Mouse (Mus musculus) CD4-positive, CD25-positive, alpha-beta regulatory T cell, adult 2 months (primary cell): ENCODE data around the gene Wwc2.

Experiments used
- DNase-seq: peaks from one replicate; pipeline ENCODE4 v3.0.0-alpha.2; 2012; ENCODE audit warnings: low read depth, low spot score

Gene Wwc2

GRCm38 (mm10) chr8:47989655-47990385 lies 904 bp downstream of the Wwc2 start:
- DNase-seq, result no peak

- DNase-seq, result no peak
Measured at GRCm38 (mm10) chr8:47989211-47989610, 1.5 kb downstream of the Wwc2 start.

- no peak for DNase-seq
Measured at GRCm38 (mm10) chr8:47988111-47988510, 2.6 kb downstream of the Wwc2 start.

- no peak for DNase-seq
Measured at GRCm38 (mm10) chr8:47985644-47986043, 5.1 kb downstream of the Wwc2 start.

GRCm38 (mm10) chr8:47985243-47985642 lies 5.5 kb downstream of the Wwc2 start:
- no peak for DNase-seq

GRCm38 (mm10) chr8:47981075-47981474 lies 9.6 kb downstream of the Wwc2 start:
- DNase-seq, result no peak

GRCm38 (mm10) chr8:47979876-47980275 lies 10.8 kb downstream of the Wwc2 start:
- DNase-seq, result no peak

- peak; percentile 38 for DNase-seq
Measured at GRCm38 (mm10) chr8:47978755-47979154, 12.0 kb downstream of the Wwc2 start.

- no peak for DNase-seq
Measured at GRCm38 (mm10) chr8:47974963-47975314, 15.8 kb downstream of the Wwc2 start.

GRCm38 (mm10) chr8:47974138-47974962 lies 16.4 kb downstream of the Wwc2 start:
- no peak for DNase-seq

GRCm38 (mm10) chr8:47971121-47971520 lies 19.6 kb downstream of the Wwc2 start:
- DNase-seq, result no peak

- no peak for DNase-seq
Measured at GRCm38 (mm10) chr8:47970576-47970975, 20.1 kb downstream of the Wwc2 start.

GRCm38 (mm10) chr8:47967045-47967920 lies 23.4 kb downstream of the Wwc2 start:
- DNase-seq, result no peak

GRCm38 (mm10) chr8:47962484-47962883 lies 28.2 kb downstream of the Wwc2 start:
- no peak for DNase-seq

- no peak for DNase-seq
Measured at GRCm38 (mm10) chr8:47962005-47962404, 28.7 kb downstream of the Wwc2 start.

GRCm38 (mm10) chr8:47957560-47957959 lies 33.2 kb downstream of the Wwc2 start:
- no peak for DNase-seq

GRCm38 (mm10) chr8:47951380-47951932 lies 39.3 kb downstream of the Wwc2 start:
- peak; percentile 57 for DNase-seq

GRCm38 (mm10) chr8:47948836-47949235 lies 41.9 kb downstream of the Wwc2 start:
- no peak for DNase-seq

GRCm38 (mm10) chr8:47947672-47948618 lies 42.8 kb downstream of the Wwc2 start:
- DNase-seq, result peak; percentile 51

GRCm38 (mm10) chr8:47943049-47943448 lies 47.7 kb downstream of the Wwc2 start:
- peak; percentile 53 for DNase-seq

GRCm38 (mm10) chr8:47941028-47941427 lies 49.7 kb downstream of the Wwc2 start:
- no peak for DNase-seq
